Mouse (Mus musculus) lung, adult 2 months (tissue): ENCODE measurements around the gene Klhl42.

Experiments
- CTCF ChIP-seq: fragments of 200-500 bp; IDR thresholded peaks from 2 replicates; pipeline ENCODE4 v1.5.1; 2011; ENCODE audit warnings: mild to moderate bottlenecking, low read length, control low read depth; ENCODE audit not compliant: insufficient read depth
- POLR2A ChIP-seq: fragments of 200-500 bp; IDR thresholded peaks from 2 replicates; pipeline ENCODE4 v1.6.1; 2011; ENCODE audit warnings: low read depth, mild to moderate bottlenecking, control low read depth, low read length, borderline replicate concordance; ENCODE audit errors: extremely low read depth

GRCm38 (mm10) chr6:147145753-147146152 is 54.6 kb downstream of the Klhl42 start:
- TF ChIP-seq CTCF (no peak), POLR2A (no peak)
